Mouse (Mus musculus) G1E (cell line): ENCODE measurements around the gene Ctu1. TPM values are rescaled to one million over a fixed set of nuclear protein-coding genes. Genes with fewer than 3 reads are reported as not detected.
"Not testable (repeated sequence)": the region's sequence is repeated elsewhere in the genome, so short reads cannot be mapped to it uniquely, and the experiment has no call there.

Experiments used
- ATAC-seq: 2 replicates; pipeline ENCODE4 v1.8.0; 2016; ENCODE audit warnings: mild to moderate bottlenecking; ENCODE audit not compliant: insufficient number of reproducible peaks, poor library complexity, low FRiP score, severe bottlenecking; ENCODE audit errors: extremely low read depth
- DNase-seq: peaks from one replicate; pipeline ENCODE4 v3.0.0; 2012; ENCODE audit warnings: low spot score
- H3K27me3 ChIP-seq: 2 replicates; pipeline ENCODE4 v1.6.1; 2012; ENCODE audit warnings: mild to moderate bottlenecking, low read length, inconsistent platforms; ENCODE audit not compliant: insufficient read depth
- H3K36me3 ChIP-seq: replicated peaks from 2 replicates; pipeline ENCODE3; 2012; ENCODE audit warnings: mild to moderate bottlenecking, inconsistent platforms
- H3K4me1 ChIP-seq: 2 replicates; pipeline ENCODE4 v1.6.1; 2012; ENCODE audit warnings: low read depth, low read length, inconsistent platforms, mixed read lengths; ENCODE audit not compliant: insufficient read depth
- H3K4me3 ChIP-seq: 2 replicates; pipeline ENCODE4 v1.5.1; 2012; ENCODE audit warnings: low read depth, mild to moderate bottlenecking, inconsistent platforms, low read length, moderate library complexity, mixed read lengths
- H3K9me3 ChIP-seq: replicated peaks from 2 replicates; pipeline ENCODE4 v1.6.1; 2012; ENCODE audit warnings: inconsistent platforms
- CTCF ChIP-seq: IDR thresholded peaks from 2 replicates; pipeline ENCODE4 v1.5.1; 2012; ENCODE audit warnings: low read depth, low read length, inconsistent platforms, mixed read lengths
- GATA1 ChIP-seq: IDR thresholded peaks from 2 replicates; pipeline ENCODE4 v1.6.1; 2012; ENCODE audit warnings: borderline replicate concordance, low read length, inconsistent platforms, mixed read lengths
- GATA2 ChIP-seq: IDR thresholded peaks from 2 replicates; pipeline ENCODE4 v1.6.1; 2012; ENCODE audit warnings: low read depth, low read length, inconsistent platforms, borderline replicate concordance
- POLR2AphosphoS5 ChIP-seq: IDR thresholded peaks from 2 replicates; pipeline ENCODE4 v1.6.1; 2012; ENCODE audit warnings: low read depth, low read length, inconsistent platforms; ENCODE audit not compliant: insufficient replicate concordance
- TAL1 ChIP-seq: conservative IDR thresholded peaks from 2 replicates; pipeline ENCODE4 v1.6.1; 2012; ENCODE audit warnings: low read depth, low read length, inconsistent platforms, mixed read lengths
- polyA plus RNA-seq: library from polyadenylated mRNA; stranded (reverse); fragments of >175 nt; gene quantifications from 2 replicates; pipeline ENCODE4 v1.2.3, GENCODE M21; 2012
- total RNA-seq, 2 experiments: library from RNA; stranded (forward) in 1 of 2; stranded (reverse) in 1 of 2; fragments of 200-1000 nt in 1 of 2; fragments of >200 nt in 1 of 2; fragmentation: Nextera tagmentation in 1 of 2; gene quantifications; 2 replicates each; pipeline ENCODE4 v1.2.3; 2014 to 2017

The Ctu1 gene
- total and polyA plus RNA-seq, 3 experiments = 2.7 to 14.9 (median 6.5) TPM

- Histone ChIP-seq H3K9me3 (0 out of 2 replicates have a peak, but pooled peaks cover under 1% of the 10 kb centered on the region), H3K27me3 (peaks cover 3% of the 10 kb centered on the region; the same call in 1 of the 2 replicates), H3K4me3 (peak overlapping the region; percentile 75), H3K4me1 (peaks cover 27% of the 10 kb centered on the region), H3K36me3 (peaks cover 31% of the 10 kb centered on the region)
- DNase-seq (no peak), ATAC-seq (no peak; the same call in 1 of the 2 replicates)
- TF ChIP-seq CTCF (no peak), POLR2AphosphoS5 (no peak), GATA1 (no peak), GATA2 (no peak), TAL1 (no peak)
Observed at GRCm38 (mm10) chr7:43671064-43671808, 580 bp upstream of the Ctu1 start.

- TF ChIP-seq POLR2AphosphoS5 (no peak), GATA2 (no peak), CTCF (no peak)
- DNase-seq (no peak), ATAC-seq (no peak)
- Histone ChIP-seq H3K4me1 (peaks cover 27% of the 10 kb centered on the region), H3K36me3 (peaks cover 46% of the 10 kb centered on the region), H3K9me3 (0 out of 2 replicates have a peak, but pooled peaks cover 5% of the 10 kb centered on the region), H3K4me3 (peak overlapping the region; percentile 75), H3K27me3 (no peaks in the 10 kb centered on the region)
Observed at GRCm38 (mm10) chr7:43672581-43673260, 905 bp downstream of the Ctu1 start.

- TF ChIP-seq CTCF (no peak), POLR2AphosphoS5 (no peak), GATA1 (no peak), TAL1 (no peak), GATA2 (no peak)
- ATAC-seq = no peak
- Histone ChIP-seq H3K9me3 (0 out of 2 replicates have a peak, but pooled peaks cover 5% of the 10 kb centered on the region), H3K4me1 (peaks cover 27% of the 10 kb centered on the region), H3K36me3 (peaks cover 52% of the 10 kb centered on the region), H3K27me3 (no peaks in the 10 kb centered on the region), H3K4me3 (no peak overlapping the region; the same call in 1 of the 2 replicates)
- DNase-seq = no peak
Observed at GRCm38 (mm10) chr7:43675091-43675490, 3.3 kb downstream of the Ctu1 start.

GRCm38 (mm10) chr7:43678517-43678916 is 6.7 kb downstream of the Ctu1 start:
- DNase-seq (no peak), ATAC-seq (0 out of 2 replicates have a peak, but pooled peaks have one; percentile 36)
- no peaks in the 10 kb centered on the region for H3K27me3 ChIP-seq
- H3K4me3 ChIP-seq = no peak overlapping the region
- H3K9me3 ChIP-seq = 0 out of 2 replicates have a peak, but pooled peaks cover 5% of the 10 kb centered on the region
- peaks cover 49% of the 10 kb centered on the region for H3K36me3 ChIP-seq
- peaks cover 8% of the 10 kb centered on the region for H3K4me1 ChIP-seq
- TF ChIP-seq CTCF = peak; percentile 72
- no peak for TF ChIP-seq TAL1
- TF ChIP-seq POLR2AphosphoS5 = no peak

- no peak for ATAC-seq
- peak; percentile 40 for DNase-seq
- Histone ChIP-seq H3K4me1 (no peaks in the 10 kb centered on the region), H3K4me3 (no peak overlapping the region), H3K36me3 (peaks cover 26% of the 10 kb centered on the region), H3K27me3 (peaks cover 2% of the 10 kb centered on the region; the same call in 1 of the 2 replicates), H3K9me3 (0 out of 2 replicates have a peak, but pooled peaks cover 5% of the 10 kb centered on the region)
- TF ChIP-seq GATA2 = no peak
- peak; percentile 67 for TF ChIP-seq CTCF
Observed at GRCm38 (mm10) chr7:43680960-43681359, 9.1 kb downstream of the Ctu1 start.

GRCm38 (mm10) chr7:43682511-43682910 is 10.7 kb downstream of the Ctu1 start:
- peaks cover 11% of the 10 kb centered on the region for H3K36me3 ChIP-seq
- H3K4me3 ChIP-seq, H3K9me3 ChIP-seq, DNase-seq, H3K27me3 ChIP-seq, H3K4me1 ChIP-seq, ATAC-seq: not testable (repeated sequence)

GRCm38 (mm10) chr7:43685088-43685487 is 13.3 kb downstream of the Ctu1 start:
- H3K4me1 ChIP-seq = no peaks in the 10 kb centered on the region
- H3K9me3 ChIP-seq = no peaks in the 10 kb centered on the region
- no peak for DNase-seq
- TF ChIP-seq TAL1 = no peak
- no peak for TF ChIP-seq GATA2
- TF ChIP-seq POLR2AphosphoS5 = no peak
- H3K4me3 ChIP-seq = no peak overlapping the region
- no peak for ATAC-seq
- no peaks in the 10 kb centered on the region for H3K36me3 ChIP-seq
- H3K27me3 ChIP-seq = peaks cover 2% of the 10 kb centered on the region; the same call in 1 of the 2 replicates
